Mouse (Mus musculus) urinary bladder, postnatal 25 days (tissue): ENCODE measurements around the gene Grin2a.

Experiments
- DNase-seq: peaks from one replicate; pipeline ENCODE4 v3.0.0; 2022; ENCODE audit warnings: low spot score

Grin2a gene

GRCm38 (mm10) chr16:9865710-9866109 is 129.7 kb downstream of the Grin2a start:
- no peak for DNase-seq

GRCm38 (mm10) chr16:9865039-9865438 is 130.3 kb downstream of the Grin2a start:
- DNase-seq: no peak

- no peak for DNase-seq
These were observed 137.6 kb downstream of the Grin2a start for GRCm38 (mm10) chr16:9857758-9858157.

- DNase-seq: no peak
These were observed 143.9 kb downstream of the Grin2a start for GRCm38 (mm10) chr16:9851265-9851988.

- DNase-seq: no peak
These were observed 153.9 kb downstream of the Grin2a start for GRCm38 (mm10) chr16:9841496-9841895.

- DNase-seq: no peak
These were observed 158.8 kb downstream of the Grin2a start for GRCm38 (mm10) chr16:9836542-9836941.

GRCm38 (mm10) chr16:9834236-9834635 is 161.1 kb downstream of the Grin2a start:
- no peak for DNase-seq

- DNase-seq: no peak
These were observed 170.3 kb downstream of the Grin2a start for GRCm38 (mm10) chr16:9825110-9825483.

GRCm38 (mm10) chr16:9824436-9825109 is 170.8 kb downstream of the Grin2a start:
- no peak for DNase-seq

- DNase-seq: no peak
These were observed 171.7 kb downstream of the Grin2a start for GRCm38 (mm10) chr16:9823686-9824085.

GRCm38 (mm10) chr16:9819508-9819907 is 175.9 kb downstream of the Grin2a start:
- no peak for DNase-seq

GRCm38 (mm10) chr16:9801338-9801737 is 194.0 kb downstream of the Grin2a start:
- no peak for DNase-seq

- DNase-seq: no peak
These were observed 195.1 kb downstream of the Grin2a start for GRCm38 (mm10) chr16:9800221-9800620.

GRCm38 (mm10) chr16:9792976-9793375 is 202.4 kb downstream of the Grin2a start:
- DNase-seq: no peak

GRCm38 (mm10) chr16:9786261-9786660 is 209.1 kb downstream of the Grin2a start:
- DNase-seq: no peak

- no peak for DNase-seq
These were observed 209.5 kb downstream of the Grin2a start for GRCm38 (mm10) chr16:9785821-9786220.

GRCm38 (mm10) chr16:9768981-9769380 is 226.4 kb downstream of the Grin2a start:
- DNase-seq: no peak

GRCm38 (mm10) chr16:9768356-9768755 is 227.0 kb downstream of the Grin2a start:
- no peak for DNase-seq

- no peak for DNase-seq
These were observed 227.4 kb downstream of the Grin2a start for GRCm38 (mm10) chr16:9767946-9768345.

- no peak for DNase-seq
These were observed 231.3 kb downstream of the Grin2a start for GRCm38 (mm10) chr16:9764086-9764485.

- no peak for DNase-seq
These were observed 235.0 kb downstream of the Grin2a start for GRCm38 (mm10) chr16:9760347-9760746.

GRCm38 (mm10) chr16:9756849-9757248 is 238.5 kb downstream of the Grin2a start:
- DNase-seq: no peak

GRCm38 (mm10) chr16:9754061-9754460 is 241.3 kb downstream of the Grin2a start:
- no peak for DNase-seq

- DNase-seq: no peak
These were observed 242.3 kb downstream of the Grin2a start for GRCm38 (mm10) chr16:9753045-9753444.
